Mouse (Mus musculus): ENCODE results near the gene Ipo7.

- TF ChIP-seq POLR2A (IDR thresholded peaks at IDR 0.05; ENCODE audit: insufficient read depth, low read depth, low read length) (no peak), CTCF (IDR thresholded peaks at IDR 0.05; ENCODE audit: insufficient read depth, low read depth, low read length) (no peak)
Observed at GRCm38 (mm10) chr7:110006471-110007195, 11.4 kb upstream of the Ipo7 start.
